Mouse (Mus musculus) erythroblast, embryonic 14.5 days (primary cell): Measurements from ENCODE around the gene Slf2.

Source experiments
- GATA1 ChIP-seq: IDR thresholded peaks from 2 replicates; pipeline ENCODE4 v1.6.1; 2012; ENCODE audit warnings: low read length, inconsistent platforms, mixed read lengths
- TAL1 ChIP-seq: IDR thresholded peaks from 3 replicates; pipeline ENCODE4 v1.6.1; 2012; ENCODE audit warnings: low read length, inconsistent platforms, mixed read lengths

GRCm38 (mm10) chr19:44893231-44893871 is 37.6 kb upstream of the Slf2 start:
- TF ChIP-seq TAL1 (no peak), GATA1 (no peak)
